Mouse (Mus musculus) cerebellum, adult 9-11 months (tissue): ENCODE measurements around the gene Gpx5.

ENCODE experiments used
- DNase-seq: peaks from one replicate; pipeline ENCODE4 v3.0.0; 2022

The Gpx5 gene

DNA sequence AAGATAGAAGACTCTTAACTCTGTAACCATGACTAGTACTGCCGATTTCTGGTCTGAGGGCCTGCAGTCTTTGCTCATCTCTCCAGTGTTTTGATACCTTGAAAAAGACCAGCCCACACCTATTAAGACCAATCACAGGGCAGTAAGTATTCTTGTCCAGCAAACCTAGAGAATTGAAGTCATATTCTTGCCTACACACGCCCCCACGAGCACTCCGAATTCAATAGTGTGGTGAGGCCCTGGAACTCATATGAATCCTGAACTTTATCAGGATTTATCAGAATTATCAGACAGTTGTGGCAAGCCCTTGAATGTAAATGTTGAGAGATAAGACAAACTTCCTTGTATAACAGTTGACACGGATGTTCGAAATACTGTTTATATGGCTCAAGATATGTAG lies at the start of gene Gpx5:
Gene Gpx5 (minus strand): TSS at position 101 of the 400 bp plus-strand sequence.
- DNase-seq = no peak

- no peak for DNase-seq
Observed at GRCm38 (mm10) chr13:21327424-21327823, 34.9 kb upstream of the Gpx5 start.

DNA sequence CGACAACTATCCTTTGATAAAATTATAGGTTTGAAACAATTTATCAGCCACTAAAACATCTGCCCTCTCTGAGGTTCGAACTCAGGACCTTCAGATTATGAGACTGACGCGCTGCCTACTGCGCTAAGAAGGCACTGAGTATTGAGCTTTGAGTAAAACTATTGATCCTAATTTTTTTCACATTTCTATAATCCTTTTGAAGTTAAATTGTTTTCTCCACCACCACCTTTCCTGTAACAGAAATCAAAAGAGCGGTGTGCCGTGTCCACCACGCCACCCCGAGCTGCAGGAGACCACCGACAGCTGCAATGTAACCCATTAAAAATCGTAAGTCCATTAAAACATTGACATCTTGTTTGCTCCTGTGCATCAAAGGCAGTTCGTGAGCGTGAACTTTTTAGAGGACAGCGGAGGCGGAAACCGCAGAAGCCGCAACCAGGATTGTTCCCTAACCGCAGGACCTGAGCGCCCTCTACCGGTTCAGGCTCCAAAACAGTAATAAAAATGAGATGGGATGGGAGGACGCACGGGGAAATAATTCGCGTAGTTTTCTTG lies 34.2 kb upstream of the Gpx5 start:
- peak; percentile 68 for DNase-seq

- peak; percentile 21 for DNase-seq
Observed at GRCm38 (mm10) chr13:21326191-21326590, 33.7 kb upstream of the Gpx5 start.

DNA sequence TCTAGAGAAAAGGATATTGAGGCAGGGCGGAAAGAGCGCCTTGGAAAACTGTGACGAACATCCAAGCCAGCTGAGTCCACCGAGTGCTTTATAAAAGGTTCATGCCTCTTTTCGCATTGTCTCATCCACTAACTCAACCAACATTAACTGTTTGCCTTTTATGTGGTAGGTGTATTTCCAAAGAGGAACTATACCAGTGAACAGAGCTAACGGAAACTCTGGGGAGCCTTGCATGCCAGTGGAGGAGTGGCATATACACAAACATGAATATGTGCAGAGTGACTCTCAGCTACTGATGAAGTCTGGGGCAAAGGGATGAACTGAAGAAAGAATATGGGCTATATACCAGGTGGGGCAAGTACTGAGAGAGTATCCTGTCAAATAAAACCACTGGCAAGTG lies 30.9 kb upstream of the Gpx5 start:
- no peak for DNase-seq

- peak; percentile 67 for DNase-seq
Observed at GRCm38 (mm10) chr13:21322509-21323375, 30.2 kb upstream of the Gpx5 start.

- DNase-seq = peak; percentile 35
Observed at GRCm38 (mm10) chr13:21321890-21322494, 29.5 kb upstream of the Gpx5 start.

DNA sequence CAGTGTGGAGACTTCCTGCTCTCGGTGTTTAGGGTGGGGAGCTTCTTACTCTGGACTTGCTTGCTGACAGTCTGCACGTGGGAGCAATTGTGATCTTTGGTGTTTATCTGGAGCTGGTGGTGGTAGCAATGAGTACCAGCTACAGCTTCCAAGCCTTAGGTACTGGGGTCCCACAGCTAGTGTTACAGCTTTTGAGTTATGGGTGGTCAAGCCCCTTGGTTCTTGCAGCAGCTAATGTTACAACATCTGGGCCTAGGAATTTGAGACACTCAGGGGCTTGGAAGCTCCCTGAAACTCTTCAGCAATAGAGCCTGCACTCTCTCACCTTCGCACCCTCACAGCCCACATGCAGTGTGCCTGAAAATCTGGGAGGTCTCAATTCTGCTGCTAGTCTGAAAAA lies 27.7 kb upstream of the Gpx5 start:
- no peak for DNase-seq

GRCm38 (mm10) chr13:21313903-21314302 lies 21.4 kb upstream of the Gpx5 start:
- DNase-seq = no peak

DNA sequence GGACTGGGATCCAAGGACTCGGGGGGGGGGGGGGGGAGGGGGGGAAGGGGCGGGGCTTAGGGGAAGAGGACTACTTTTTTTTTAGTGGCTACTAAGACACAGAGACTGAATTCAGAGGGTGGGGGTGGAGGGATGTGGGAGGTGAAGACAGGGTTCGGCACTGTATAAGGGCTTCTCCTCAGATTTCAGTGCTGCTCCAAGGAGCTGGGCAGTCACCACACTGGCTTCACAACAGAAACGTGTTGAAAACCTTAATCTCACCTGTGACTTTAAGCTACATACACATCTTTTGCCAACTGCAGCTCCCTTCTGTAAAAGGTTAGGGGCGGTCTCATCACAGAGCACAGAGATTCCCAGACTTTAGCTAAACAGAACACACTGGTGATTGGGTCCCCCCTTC lies 20.3 kb upstream of the Gpx5 start:
- no peak for DNase-seq

DNA sequence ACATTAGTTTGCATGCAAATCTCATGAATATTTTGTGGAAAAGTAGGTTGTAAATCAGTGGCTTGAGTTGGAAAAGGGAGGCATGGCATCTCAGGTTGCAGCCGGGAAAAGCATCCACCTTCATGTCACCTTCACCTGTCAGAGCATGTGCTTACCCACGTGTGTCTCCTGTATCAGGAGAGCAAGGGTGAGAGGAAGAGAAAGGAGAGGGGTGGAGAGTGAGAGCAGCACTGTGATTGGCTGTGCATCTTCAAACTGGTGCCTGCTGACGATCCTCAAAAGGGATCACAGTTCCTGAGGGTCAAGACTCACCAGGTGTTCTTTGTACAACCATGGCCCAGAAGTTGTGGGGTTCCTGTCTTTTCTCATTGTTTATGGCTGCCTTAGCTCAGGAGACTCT lies 19.4 kb upstream of the Gpx5 start, which contains the start of gene Gpx6:
Gene Gpx6 (plus strand): TSS at position 200 of the 400 bp plus-strand sequence.
- DNase-seq = no peak

GRCm38 (mm10) chr13:21309788-21310187 lies 17.3 kb upstream of the Gpx5 start:
- DNase-seq = no peak

GRCm38 (mm10) chr13:21304483-21305066 lies 12.0 kb upstream of the Gpx5 start:
- DNase-seq = no peak

DNA sequence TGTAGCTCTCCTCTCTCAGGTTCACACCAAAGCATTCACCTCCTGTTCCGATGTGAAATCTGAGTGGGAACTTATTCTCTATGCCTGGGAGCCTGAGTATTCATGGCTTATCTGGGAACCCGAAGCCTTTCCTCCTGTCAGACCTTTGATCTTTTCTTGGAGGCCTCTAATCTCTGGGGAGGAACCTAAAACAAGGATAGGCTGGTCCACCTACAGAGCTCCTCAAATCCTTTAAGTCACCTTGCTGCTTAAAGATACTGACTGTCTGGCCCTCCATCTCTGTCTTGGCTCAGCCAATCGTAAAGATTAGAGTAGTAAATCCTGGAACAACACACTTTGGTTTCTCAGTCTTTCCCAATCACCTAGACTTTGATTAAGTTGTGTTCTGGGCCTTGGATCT lies 6.0 kb upstream of the Gpx5 start:
- DNase-seq = no peak

DNA sequence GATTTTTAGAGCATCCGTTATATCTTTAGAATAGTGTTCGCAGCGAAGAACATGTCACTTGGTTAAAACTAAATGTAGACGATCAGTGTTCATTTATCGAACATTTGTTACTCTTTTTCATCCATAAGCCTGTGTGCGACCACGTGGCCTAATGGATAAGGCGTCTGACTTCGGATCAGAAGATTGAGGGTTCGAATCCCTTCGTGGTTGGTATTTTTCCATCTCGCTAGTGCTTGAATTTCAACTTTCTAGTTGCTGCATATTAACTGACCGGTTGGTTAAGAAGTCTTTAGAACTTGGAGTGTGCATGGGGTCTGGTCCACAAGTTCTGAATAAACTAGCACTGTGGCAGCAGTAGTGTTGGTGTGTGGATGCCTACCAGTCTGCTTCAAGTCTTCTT lies 13.0 kb downstream of the Gpx5 start:
- peak; percentile 82 for DNase-seq

GRCm38 (mm10) chr13:21279076-21279475 lies 13.5 kb downstream of the Gpx5 start:
- DNase-seq = peak; percentile 16

- no peak for DNase-seq
Observed at GRCm38 (mm10) chr13:21276551-21276950, 16.0 kb downstream of the Gpx5 start.

DNA sequence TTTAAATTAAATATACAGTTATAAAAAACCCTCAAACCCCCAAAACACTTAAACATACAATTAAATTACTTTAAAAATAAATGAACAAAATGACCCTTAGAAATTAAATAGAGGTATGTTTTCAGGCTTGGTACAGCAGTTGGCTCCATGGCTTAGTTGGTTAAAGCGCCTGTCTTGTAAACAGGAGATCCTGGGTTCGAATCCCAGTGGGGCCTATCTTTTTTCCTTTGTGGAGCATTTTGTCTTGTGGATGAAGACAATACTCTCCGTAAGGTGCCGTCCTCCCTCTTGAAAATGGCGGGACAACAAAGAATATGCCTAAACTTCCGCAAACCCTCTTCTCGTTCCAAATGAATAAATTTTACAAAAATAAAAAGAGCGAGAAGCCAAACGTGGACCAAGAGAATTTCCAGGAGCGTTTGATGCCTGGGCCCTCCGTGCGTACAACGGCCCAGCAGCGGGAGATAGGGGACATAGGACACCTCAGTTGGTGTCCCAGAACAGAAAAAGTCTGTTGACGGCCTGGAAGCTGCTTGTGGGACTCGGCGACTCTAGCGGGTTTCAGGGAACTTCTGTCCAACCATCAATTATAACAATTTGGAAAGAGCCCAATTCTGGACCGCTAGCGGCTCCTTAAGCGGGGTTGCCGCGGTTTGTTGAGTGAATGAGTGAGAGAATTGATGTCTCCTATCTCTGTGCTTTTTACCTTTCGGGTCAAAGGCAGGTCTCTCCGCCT lies 16.5 kb downstream of the Gpx5 start:
- peak; percentile 88 for DNase-seq

DNA sequence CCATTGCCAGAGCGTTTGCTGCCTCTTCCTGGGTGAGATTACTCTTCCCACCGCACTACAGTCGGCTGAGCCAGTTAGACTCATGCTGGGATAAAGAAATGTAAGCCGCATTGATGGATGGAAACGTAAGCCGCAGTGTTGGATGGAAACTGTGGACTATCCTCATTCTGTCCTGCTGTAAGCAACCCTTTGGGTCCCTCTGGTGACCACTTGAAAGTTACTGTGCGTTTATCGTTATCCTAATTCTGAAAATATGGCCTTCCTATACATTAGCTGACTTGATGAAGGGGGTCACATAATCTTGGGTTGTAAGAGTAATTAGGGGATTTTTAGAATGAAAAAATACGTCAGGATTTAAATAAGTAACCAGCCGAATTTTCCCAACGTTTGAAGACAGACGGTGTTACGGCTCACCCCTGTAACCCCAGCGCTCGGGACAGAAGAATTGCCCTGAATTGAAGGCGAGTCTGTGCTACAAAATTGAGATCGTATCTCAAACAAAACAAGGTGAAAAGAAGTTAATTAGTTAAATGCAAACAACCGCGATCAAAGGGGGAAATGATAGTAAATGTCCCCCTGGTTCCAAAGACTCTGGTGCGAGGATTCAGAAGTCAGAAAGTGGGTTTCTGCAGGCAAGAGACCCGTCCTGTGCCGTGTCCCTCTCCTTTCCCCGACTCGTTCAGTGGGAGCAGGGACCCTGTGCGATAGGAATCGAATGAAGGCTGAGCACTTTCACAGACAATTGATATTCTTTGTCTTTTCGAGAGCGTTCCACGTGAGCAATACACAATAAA lies 17.3 kb downstream of the Gpx5 start:
- DNase-seq = peak; percentile 42

DNA sequence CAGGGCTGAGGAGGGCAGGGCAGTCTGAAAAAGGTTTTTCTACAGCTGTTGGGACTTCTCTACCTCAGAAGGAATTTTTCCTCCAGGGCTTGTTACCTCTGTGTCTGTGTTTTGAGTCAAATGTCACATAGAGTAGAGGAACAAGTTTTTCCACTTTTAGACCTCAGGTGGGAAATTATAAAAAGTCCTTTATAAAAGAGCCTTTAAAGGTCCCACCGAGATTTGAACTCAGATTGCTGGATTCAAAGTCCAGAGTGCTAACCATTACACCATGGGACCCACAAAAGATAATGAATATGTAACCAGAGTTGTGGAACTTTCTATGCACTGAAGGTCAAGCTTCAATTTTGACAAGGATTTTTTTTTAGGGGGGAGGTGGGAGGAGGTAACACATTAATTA lies 24.3 kb downstream of the Gpx5 start:
- no peak for DNase-seq

GRCm38 (mm10) chr13:21267541-21267940 lies 25.0 kb downstream of the Gpx5 start:
- DNase-seq = no peak

DNA sequence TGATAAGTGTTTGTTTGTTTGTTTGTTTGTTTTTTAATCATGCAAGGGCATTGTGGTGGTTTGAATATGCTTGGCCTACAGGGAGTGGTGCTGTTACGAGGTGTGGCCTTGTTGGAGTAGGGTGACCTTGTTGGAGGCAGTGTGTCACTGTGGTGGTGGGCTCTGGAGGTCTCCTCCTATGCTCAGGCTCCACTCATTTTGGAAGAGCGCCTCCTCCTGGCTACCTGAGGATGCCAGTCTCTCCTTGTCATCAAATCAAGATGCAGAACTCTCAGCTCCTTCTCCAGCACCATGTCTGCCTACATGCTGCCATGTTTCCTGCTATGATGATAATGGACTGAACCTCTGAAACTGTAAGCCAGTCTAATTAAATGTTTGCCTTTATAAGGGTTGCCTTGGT lies 26.8 kb downstream of the Gpx5 start:
- no peak for DNase-seq
